Comparison of ENCODE assay signal across 26 mouse cellular contexts in genomic region chr7:66005066-66005465, GRCm38 (mm10). TPM values are rescaled to one million over a fixed set of nuclear protein-coding genes. Genes with fewer than 3 reads are reported as not detected.
DNase-seq lines count a peak whose midpoint lies in the region; ATAC-seq and TF ChIP-seq lines count a peak whose summit lies in the region.
"Had no signal": no experiment of that assay in that cellular context is flagged by ENCODE, and none has a peak within 500 bp of the region (broad histone marks: within the 10 kb centered on the region; RNA-seq: fewer than 3 reads in every experiment).

No protein-coding gene starts in this region.

- TF ChIP-seq CTCF in intestine, postnatal 0 days (IDR thresholded peaks at IDR 0.05; ENCODE audit: low read depth): 0 out of 2 replicates have a peak, but pooled peaks have one; percentile 2
- 0 out of 2 replicates have a peak, but pooled peaks have one; percentile 1 for TF ChIP-seq CTCF in lung, postnatal 0 days (IDR thresholded peaks at IDR 0.05)

- H3K9me3 ChIP-seq in intestine, postnatal 0 days (ENCODE audit: control insufficient read depth): no peaks in the 10 kb centered on the region
- H3K9me3 ChIP-seq in intestine, embryonic 16.5 days (ENCODE audit: control insufficient read depth, low read length): no peaks in the 10 kb centered on the region
- no peaks in the 10 kb centered on the region for H3K9me3 ChIP-seq in lung, postnatal 0 days (ENCODE audit: low read length)
- no peaks in the 10 kb centered on the region for H3K9me3 ChIP-seq in kidney, embryonic 16.5 days (ENCODE audit: low read length)
- H3K9me3 ChIP-seq: forebrain, embryonic 10.5 days; forebrain, embryonic 13.5 days; heart, embryonic 10.5 days had no signal

- H3K27me3 ChIP-seq in intestine, postnatal 0 days (replicated peaks; ENCODE audit: control insufficient read depth, insufficient read depth, low read length): no peaks in the 10 kb centered on the region
- H3K27me3 ChIP-seq in intestine, embryonic 16.5 days (replicated peaks; ENCODE audit: control insufficient read depth, insufficient read depth, low read length): no peaks in the 10 kb centered on the region
- H3K27me3 ChIP-seq in lung, postnatal 0 days (replicated peaks; ENCODE audit: insufficient read depth, low read length): no peaks in the 10 kb centered on the region
- H3K27me3 ChIP-seq in kidney, embryonic 16.5 days (ENCODE audit: insufficient read depth, low read length): no peaks in the 10 kb centered on the region
- H3K27me3 ChIP-seq: forebrain, embryonic 13.5 days; heart, embryonic 13.5 days had no signal

- no peak overlapping the region for H3K4me2 ChIP-seq in intestine, postnatal 0 days (replicated peaks; ENCODE audit: low read depth)
- no peak overlapping the region for H3K4me2 ChIP-seq in intestine, embryonic 16.5 days (ENCODE audit: low read depth, low read length)
- H3K4me2 ChIP-seq in lung, postnatal 0 days (replicated peaks; ENCODE audit: low read depth, low read length): no peak overlapping the region
- H3K4me2 ChIP-seq in kidney, embryonic 16.5 days (replicated peaks; ENCODE audit: low read depth, low read length): no peak overlapping the region
- H3K4me2 ChIP-seq: forebrain, embryonic 13.5 days; heart, embryonic 13.5 days had no signal

- TF ChIP-seq EP300 in lung, postnatal 0 days (IDR thresholded peaks at IDR 0.05): no peak

- H3K4me3 ChIP-seq in intestine, postnatal 0 days (ENCODE audit: low read depth, low read length): no peak overlapping the region
- no peak overlapping the region for H3K4me3 ChIP-seq in intestine, embryonic 16.5 days (ENCODE audit: low read length)
- no peak overlapping the region for H3K4me3 ChIP-seq in lung, postnatal 0 days (ENCODE audit: low read depth, low read length)
- no peak overlapping the region for H3K4me3 ChIP-seq in kidney, embryonic 16.5 days (ENCODE audit: low read length)
- H3K4me3 ChIP-seq: forebrain, embryonic 10.5 days; forebrain, embryonic 13.5 days; heart, adult 2 months; heart, embryonic 10.5 days; heart, embryonic 13.5 days had no signal

- H3K9ac ChIP-seq in intestine, postnatal 0 days (ENCODE audit: low read depth, low read length): no peak overlapping the region
- H3K9ac ChIP-seq in intestine, embryonic 16.5 days (ENCODE audit: low read depth, low read length): no peak overlapping the region
- H3K9ac ChIP-seq in lung, postnatal 0 days (replicated peaks; ENCODE audit: low read depth): no peak overlapping the region
- H3K9ac ChIP-seq in kidney, embryonic 16.5 days (replicated peaks; ENCODE audit: low read length): no peak overlapping the region
- H3K9ac ChIP-seq: forebrain, embryonic 13.5 days; heart, embryonic 13.5 days had no signal

- 91% methylated on average over 10 of the region's 10 CpGs for WGBS in intestine, postnatal 0 days
- WGBS in intestine, embryonic 16.5 days: 90% methylated on average over 10 of the region's 10 CpGs
- 57% methylated on average over 10 of the region's 10 CpGs for WGBS in lung, postnatal 0 days
- WGBS in kidney, embryonic 16.5 days: 88% methylated on average over 10 of the region's 10 CpGs

- H3K36me3 ChIP-seq in intestine, postnatal 0 days (ENCODE audit: control insufficient read depth, insufficient read depth): no peaks in the 10 kb centered on the region
- no peaks in the 10 kb centered on the region for H3K36me3 ChIP-seq in intestine, embryonic 16.5 days (ENCODE audit: control insufficient read depth, insufficient read depth, low read length)
- H3K36me3 ChIP-seq in lung, postnatal 0 days (ENCODE audit: insufficient read depth, low read length): no peaks in the 10 kb centered on the region
- H3K36me3 ChIP-seq in kidney, embryonic 16.5 days (ENCODE audit: insufficient read depth, low read length): no peaks in the 10 kb centered on the region
- H3K36me3 ChIP-seq: forebrain, embryonic 10.5 days; heart, embryonic 10.5 days; heart, embryonic 13.5 days had no signal

- no peaks in the 10 kb centered on the region for H3K4me1 ChIP-seq in intestine, postnatal 0 days (replicated peaks; ENCODE audit: control insufficient read depth, insufficient read depth, low read length)
- H3K4me1 ChIP-seq in intestine, embryonic 16.5 days (ENCODE audit: control insufficient read depth, insufficient read depth, low read length): no peaks in the 10 kb centered on the region
- H3K4me1 ChIP-seq in lung, postnatal 0 days (ENCODE audit: insufficient read depth, low read depth, low read length): no peaks in the 10 kb centered on the region
- H3K4me1 ChIP-seq in kidney, embryonic 16.5 days (ENCODE audit: insufficient read depth, low read length): no peaks in the 10 kb centered on the region
- H3K4me1 ChIP-seq: forebrain, embryonic 13.5 days; heart, embryonic 10.5 days; heart, embryonic 13.5 days had no signal

- no peak overlapping the region for H3K27ac ChIP-seq in intestine, postnatal 0 days (ENCODE audit: low read depth, low read length)
- no peak overlapping the region for H3K27ac ChIP-seq in intestine, embryonic 16.5 days (ENCODE audit: low read length)
- H3K27ac ChIP-seq in lung, postnatal 0 days (ENCODE audit: low read length): no peak overlapping the region
- no peak overlapping the region for H3K27ac ChIP-seq in kidney, embryonic 16.5 days (ENCODE audit: low read length)
- H3K27ac ChIP-seq: forebrain, embryonic 10.5 days; forebrain, embryonic 13.5 days; heart, adult 2 months; heart, embryonic 10.5 days; heart, embryonic 13.5 days had no signal

- peak; percentile 81 for DNase-seq in lung, postnatal 0 days (ENCODE audit: low spot score)
- DNase-seq in lung, postnatal 14 days: no peak
- peak; percentile 26 for DNase-seq in lung, postnatal 25 days (ENCODE audit: low spot score)
- DNase-seq in urinary bladder, postnatal 25 days (ENCODE audit: low spot score): no peak
- DNase-seq: adrenal gland, postnatal 10 days; adrenal gland, postnatal 36 days; cerebellum, adult 18-20 months; cerebellum, adult 9-10 months; cerebellum, postnatal 14 days; gastrocnemius, postnatal 10 days; gastrocnemius, postnatal 36 days; heart, adult 2 months; heart, postnatal 14 days; heart, postnatal 4 days had no signal

- ATAC-seq in intestine, postnatal 0 days: no peak
- ATAC-seq in intestine, embryonic 16.5 days: no peak
- peak; percentile 91 for ATAC-seq in lung, postnatal 0 days
- ATAC-seq in kidney, embryonic 16.5 days (ENCODE audit: low FRiP score, low TSS enrichment): no peak
- ATAC-seq: forebrain, embryonic 13.5 days; forebrain, embryonic 16.5 days had no signal

RNA-seq across cellular contexts. Expression of gene Gm45213, which starts 38.3 kb away (rescaled TPM):
- polyA plus RNA-seq in intestine, postnatal 0 days (2015; fragmentation: Nextera tagmentation; extraction: Ambion mirVana): not detected in 2 replicates
- not detected in 2 replicates for polyA plus RNA-seq in intestine, embryonic 16.5 days (2015; fragmentation: Nextera tagmentation; extraction: Ambion mirVana)
- polyA plus RNA-seq in lung, postnatal 0 days (2015; fragmentation: Nextera tagmentation; extraction: Ambion mirVana): not detected in 2 replicates
- not detected in 2 replicates for polyA plus RNA-seq in kidney, embryonic 16.5 days (2015; fragmentation: Nextera tagmentation; extraction: Ambion mirVana)
- polyA plus RNA-seq: embryonic facial prominence, embryonic 11.5 days; embryonic facial prominence, embryonic 14.5 days; forebrain, embryonic 10.5 days; forebrain, embryonic 13.5 days; forebrain, embryonic 16.5 days; heart, adult 2 months; heart, embryonic 10.5 days; heart, embryonic 13.5 days; heart, embryonic 16.5 days; hindbrain, embryonic 11.5 days had no signal

RNA-seq across cellular contexts. Expression of gene Snrpa1, which starts 53.7 kb away (rescaled TPM):
- 63.5 and 66.1 TPM in 2 replicates for polyA plus RNA-seq in intestine, postnatal 0 days (2015; fragmentation: Nextera tagmentation; extraction: Ambion mirVana)
- 137 and 156 TPM in 2 replicates for polyA plus RNA-seq in intestine, embryonic 16.5 days (2015; fragmentation: Nextera tagmentation; extraction: Ambion mirVana)
- 58.0 and 59.1 TPM in 2 replicates for polyA plus RNA-seq in lung, postnatal 0 days (2015; fragmentation: Nextera tagmentation; extraction: Ambion mirVana)
- 159 and 167 TPM in 2 replicates for polyA plus RNA-seq in kidney, embryonic 16.5 days (2015; fragmentation: Nextera tagmentation; extraction: Ambion mirVana)

Comparison
In these comparisons a context has a peak if more than half of its experiments do, and no peak if none do; other contexts are left out.
1. DNase-seq: peak in lung, postnatal 0 days (single experiment) and lung, postnatal 25 days (single experiment); none in lung, postnatal 14 days (single experiment) and urinary bladder, postnatal 25 days (single experiment).